Mouse (Mus musculus) G1E (cell line): ENCODE results near the gene Lrrc27. TPM values are rescaled to one million over a fixed set of nuclear protein-coding genes. Genes with fewer than 3 reads are reported as not detected.

Source experiments
- ATAC-seq: 2 replicates; pipeline ENCODE4 v1.8.0; 2016; ENCODE audit warnings: mild to moderate bottlenecking; ENCODE audit not compliant: insufficient number of reproducible peaks, poor library complexity, low FRiP score, severe bottlenecking; ENCODE audit errors: extremely low read depth
- DNase-seq: peaks from one replicate; pipeline ENCODE4 v3.0.0; 2012; ENCODE audit warnings: low spot score
- H3K27me3 ChIP-seq: 2 replicates; pipeline ENCODE4 v1.6.1; 2012; ENCODE audit warnings: mild to moderate bottlenecking, low read length, inconsistent platforms; ENCODE audit not compliant: insufficient read depth
- H3K36me3 ChIP-seq: replicated peaks from 2 replicates; pipeline ENCODE3; 2012; ENCODE audit warnings: mild to moderate bottlenecking, inconsistent platforms
- H3K4me1 ChIP-seq: 2 replicates; pipeline ENCODE4 v1.6.1; 2012; ENCODE audit warnings: low read depth, low read length, inconsistent platforms, mixed read lengths; ENCODE audit not compliant: insufficient read depth
- H3K4me3 ChIP-seq: 2 replicates; pipeline ENCODE4 v1.5.1; 2012; ENCODE audit warnings: low read depth, mild to moderate bottlenecking, inconsistent platforms, low read length, moderate library complexity, mixed read lengths
- H3K9me3 ChIP-seq: replicated peaks from 2 replicates; pipeline ENCODE4 v1.6.1; 2012; ENCODE audit warnings: inconsistent platforms
- CTCF ChIP-seq: IDR thresholded peaks from 2 replicates; pipeline ENCODE4 v1.5.1; 2012; ENCODE audit warnings: low read depth, low read length, inconsistent platforms, mixed read lengths
- GATA1 ChIP-seq: IDR thresholded peaks from 2 replicates; pipeline ENCODE4 v1.6.1; 2012; ENCODE audit warnings: borderline replicate concordance, low read length, inconsistent platforms, mixed read lengths
- GATA2 ChIP-seq: IDR thresholded peaks from 2 replicates; pipeline ENCODE4 v1.6.1; 2012; ENCODE audit warnings: low read depth, low read length, inconsistent platforms, borderline replicate concordance
- POLR2AphosphoS5 ChIP-seq: IDR thresholded peaks from 2 replicates; pipeline ENCODE4 v1.6.1; 2012; ENCODE audit warnings: low read depth, low read length, inconsistent platforms; ENCODE audit not compliant: insufficient replicate concordance
- TAL1 ChIP-seq: conservative IDR thresholded peaks from 2 replicates; pipeline ENCODE4 v1.6.1; 2012; ENCODE audit warnings: low read depth, low read length, inconsistent platforms, mixed read lengths
- polyA plus RNA-seq: library from polyadenylated mRNA; stranded (reverse); fragments of >175 nt; gene quantifications from 2 replicates; pipeline ENCODE4 v1.2.3, GENCODE M21; 2012
- total RNA-seq, 2 experiments: library from RNA; stranded (forward) in 1 of 2; stranded (reverse) in 1 of 2; fragments of 200-1000 nt in 1 of 2; fragments of >200 nt in 1 of 2; fragmentation: Nextera tagmentation in 1 of 2; gene quantifications; 2 replicates each; pipeline ENCODE4 v1.2.3; 2014 to 2017

Lrrc27 gene
- total and polyA plus RNA-seq, 3 experiments: 1.0 TPM; not detected in 2

- Histone ChIP-seq H3K4me3 (no peak overlapping the region), H3K9me3 (peaks cover 77% of the 10 kb centered on the region), H3K36me3 (no peaks in the 10 kb centered on the region), H3K4me1 (no peaks in the 10 kb centered on the region), H3K27me3 (no peaks in the 10 kb centered on the region; the same call in 1 of the 2 replicates)
- TF ChIP-seq GATA2: no peak
- TF ChIP-seq CTCF: no peak
- TF ChIP-seq POLR2AphosphoS5: no peak
- no peak for TF ChIP-seq GATA1
- no peak for TF ChIP-seq TAL1
- ATAC-seq (no peak), DNase-seq (no peak)
Observed at GRCm38 (mm10) chr7:139252566-139252965, 39.8 kb downstream of the Lrrc27 start.

- TF ChIP-seq POLR2AphosphoS5: no peak
- TF ChIP-seq GATA1: no peak
- TF ChIP-seq TAL1: no peak
- TF ChIP-seq CTCF: no peak
- TF ChIP-seq GATA2: no peak
- no peaks in the 10 kb centered on the region for H3K36me3 ChIP-seq
Observed at GRCm38 (mm10) chr7:139252986-139253385, 40.2 kb downstream of the Lrrc27 start.

GRCm38 (mm10) chr7:139253462-139253861, 40.7 kb downstream of the Lrrc27 start:
- TF ChIP-seq TAL1: no peak
- no peak for TF ChIP-seq GATA1
- TF ChIP-seq GATA2: no peak
- TF ChIP-seq POLR2AphosphoS5: no peak
- no peak for TF ChIP-seq CTCF
- peaks cover 77% of the 10 kb centered on the region for H3K9me3 ChIP-seq
- H3K4me3 ChIP-seq: no peak overlapping the region
- H3K27me3 ChIP-seq: no peaks in the 10 kb centered on the region; the same call in 1 of the 2 replicates
- no peaks in the 10 kb centered on the region for H3K36me3 ChIP-seq
- ATAC-seq (no peak), DNase-seq (no peak)
- H3K4me1 ChIP-seq: no peaks in the 10 kb centered on the region

More at GRCm38 (mm10) chr7:139252986-139253385, 40.2 kb downstream of the Lrrc27 start:
- Histone ChIP-seq H3K27me3 (no peaks in the 10 kb centered on the region; the same call in 1 of the 2 replicates), H3K4me3 (no peak overlapping the region), H3K9me3 (peaks cover 77% of the 10 kb centered on the region), H3K4me1 (no peaks in the 10 kb centered on the region)
- DNase-seq (no peak), ATAC-seq (no peak)

DNA sequence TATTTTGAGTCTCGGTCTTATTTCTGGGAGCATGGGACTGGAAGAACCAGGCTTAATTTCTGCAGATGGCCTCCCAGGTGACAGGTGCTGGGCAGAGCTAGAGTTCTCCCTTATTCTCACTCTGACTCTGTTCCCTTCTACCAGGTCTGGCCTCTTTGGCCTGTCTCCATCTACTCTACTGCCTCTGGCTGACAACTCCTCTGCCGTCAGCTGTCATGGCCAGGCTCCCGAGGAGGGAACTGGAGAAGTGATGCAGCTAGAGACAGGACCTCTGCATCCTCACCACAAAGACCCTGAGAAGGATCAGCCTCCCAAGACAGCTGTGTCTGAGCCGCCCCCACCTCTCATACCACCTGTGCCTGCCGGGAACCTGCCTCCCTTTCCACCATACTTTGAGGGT, 41.8 kb downstream of the Lrrc27 start:
- H3K27me3 ChIP-seq: no peaks in the 10 kb centered on the region; the same call in 1 of the 2 replicates
- H3K36me3 ChIP-seq: no peaks in the 10 kb centered on the region

GRCm38 (mm10) chr7:139257752-139258542, 45.2 kb downstream of the Lrrc27 start:
- Histone ChIP-seq H3K27me3 (no peaks in the 10 kb centered on the region; the same call in 1 of the 2 replicates), H3K4me3 (no peak overlapping the region), H3K9me3 (peaks cover 71% of the 10 kb centered on the region), H3K4me1 (no peaks in the 10 kb centered on the region), H3K36me3 (no peaks in the 10 kb centered on the region)
- TF ChIP-seq POLR2AphosphoS5 (no peak), TAL1 (no peak), GATA1 (no peak), GATA2 (no peak), CTCF (no peak)
- no peak for ATAC-seq
- DNase-seq: no peak

More for the DNA sequence above, 41.8 kb downstream of the Lrrc27 start:
- H3K9me3 ChIP-seq: peaks cover 78% of the 10 kb centered on the region
- H3K4me1 ChIP-seq: no peaks in the 10 kb centered on the region
- TF ChIP-seq GATA1: no peak
- TF ChIP-seq GATA2: no peak
- TF ChIP-seq TAL1: no peak
- TF ChIP-seq POLR2AphosphoS5: no peak
- TF ChIP-seq CTCF: no peak
- DNase-seq (no peak), ATAC-seq (no peak)
- H3K4me3 ChIP-seq: no peak overlapping the region

DNA sequence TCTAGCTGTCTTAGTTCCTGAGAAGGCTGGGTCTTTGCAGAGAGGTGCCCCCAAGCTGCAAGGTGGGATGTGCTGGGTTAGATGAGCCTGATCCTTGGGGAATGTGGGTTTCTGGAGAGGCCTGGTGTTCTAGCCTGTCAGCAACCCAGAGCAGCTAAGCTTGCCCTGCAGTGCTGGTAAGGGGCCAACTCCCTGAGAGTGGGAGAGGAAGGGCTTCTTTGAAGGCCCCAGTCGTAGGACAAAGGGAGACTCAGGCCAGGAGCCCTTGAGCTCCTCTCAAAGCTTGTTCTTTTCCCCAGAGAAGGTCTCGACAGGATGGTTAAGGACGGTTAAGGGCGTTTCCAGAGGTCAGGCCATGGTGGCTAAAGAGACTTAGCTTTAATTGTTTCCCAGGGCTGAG, 51.5 kb downstream of the Lrrc27 start:
- Histone ChIP-seq H3K4me1 (no peaks in the 10 kb centered on the region), H3K4me3 (no peak overlapping the region), H3K9me3 (peaks cover 63% of the 10 kb centered on the region), H3K36me3 (no peaks in the 10 kb centered on the region), H3K27me3 (no peaks in the 10 kb centered on the region)
- no peak for TF ChIP-seq GATA1
- no peak for TF ChIP-seq POLR2AphosphoS5
- TF ChIP-seq CTCF: no peak
- no peak for TF ChIP-seq TAL1
- no peak for TF ChIP-seq GATA2
- ATAC-seq (no peak), DNase-seq (no peak)
